Mouse (Mus musculus) lung, embryonic 14.5 days (tissue): ENCODE results near the gene Ttc6. TPM values are rescaled to one million over a fixed set of nuclear protein-coding genes. Genes with fewer than 3 reads are reported as not detected.

Source experiments
- ATAC-seq: fragments of 200-750 bp; cut with Nextera tagmentation; 2 replicates; pipeline ENCODE4 v1.8.0; 2017; ENCODE audit warnings: mild to moderate bottlenecking, moderate TSS enrichment, moderate library complexity; ENCODE audit not compliant: insufficient read depth
- DNase-seq: peaks from one replicate; pipeline ENCODE4 v3.0.0-alpha.2; 2015
- H3K27ac ChIP-seq: fragments of 300-500 bp; sonication (generic); 2 replicates; pipeline ENCODE4 v1.5.1; 2014; ENCODE audit warnings: low read depth, mild to moderate bottlenecking, moderate library complexity
- H3K27me3 ChIP-seq: fragments of 300-500 bp; sonication (generic); 2 replicates; pipeline ENCODE4 v1.6.1; 2014; ENCODE audit warnings: low read length, control low read depth; ENCODE audit not compliant: insufficient read depth
- H3K36me3 ChIP-seq: fragments of 300-500 bp; sonication (generic); 2 replicates; pipeline ENCODE4 v1.6.1; 2014; ENCODE audit warnings: control low read depth; ENCODE audit not compliant: insufficient read depth
- H3K4me1 ChIP-seq: fragments of 300-500 bp; sonication (generic); 2 replicates; pipeline ENCODE4 v1.6.1; 2014; ENCODE audit warnings: antibody characterized with exemption, control low read depth; ENCODE audit not compliant: insufficient read depth
- H3K4me2 ChIP-seq: fragments of 300-500 bp; sonication (generic); 2 replicates; pipeline ENCODE4 v1.6.1; 2014; ENCODE audit warnings: mild to moderate bottlenecking
- H3K4me3 ChIP-seq: fragments of 300-500 bp; sonication (generic); 2 replicates; pipeline ENCODE4 v1.5.1; 2014; ENCODE audit warnings: low read depth, low read length
- H3K9ac ChIP-seq: fragments of 300-500 bp; sonication (generic); 2 replicates; pipeline ENCODE4 v1.6.1; 2014
- H3K9me3 ChIP-seq: fragments of 300-500 bp; sonication (generic); 2 replicates; pipeline ENCODE4 v1.6.1; 2016; ENCODE audit warnings: low read depth, low read length, control low read depth
- CTCF ChIP-seq: IDR thresholded peaks from 2 replicates; pipeline ENCODE4 v1.5.1; 2016; ENCODE audit warnings: antibody characterized with exemption, low read depth
- WGBS: fragments of 180-500 bp; shearing (Covaris S2); extraction: QIAGEN DNeasy Blood & Tissue Kit; methylation state at CpG from one replicate; pipeline ENCODE4 v1.1.7; 2014; 5-methylcytosine and 5-hydroxymethylcytosine counted together
- polyA plus RNA-seq: library from polyadenylated mRNA; unstranded; fragments of >200 nt; fragmentation: Nextera tagmentation; extraction: Ambion mirVana; gene quantifications from 2 replicates; pipeline ENCODE4 v1.2.1, GENCODE M21; 2014

Ttc6 gene
- polyA plus RNA-seq, 1 experiment from 2014 or later = 6.9 TPM

DNA sequence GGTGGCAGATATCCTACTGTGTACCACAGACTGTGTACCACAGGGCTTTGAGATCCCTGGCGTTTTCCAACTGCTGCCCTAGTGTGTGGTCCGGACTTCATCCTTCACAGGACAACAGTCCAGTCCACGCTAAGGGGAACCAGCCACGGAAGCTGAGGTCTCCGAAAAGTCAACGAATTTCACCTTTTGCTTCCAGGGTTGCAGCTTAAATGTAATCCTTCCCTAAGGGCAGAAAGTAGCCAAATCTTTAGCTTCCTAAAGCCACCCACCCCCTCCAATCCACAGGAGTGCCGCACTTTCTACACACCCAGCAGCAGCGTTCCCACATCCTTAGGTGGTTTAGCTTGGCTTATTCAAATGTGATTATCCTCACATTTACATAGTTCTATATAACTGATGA is 13.0 kb upstream of the Ttc6 start:
- ATAC-seq (no peak), DNase-seq (no peak)
- Histone ChIP-seq H3K27me3 (peaks cover 86% of the 10 kb centered on the region), H3K27ac (no peak overlapping the region), H3K9me3 (no peaks in the 10 kb centered on the region), H3K36me3 (no peaks in the 10 kb centered on the region), H3K4me3 (no peak overlapping the region), H3K9ac (no peak overlapping the region), H3K4me1 (peaks cover 4% of the 10 kb centered on the region; the same call in 1 of the 2 replicates), H3K4me2 (peak overlapping the region; percentile 75)
- WGBS = 11% methylated on average over 8 of the region's 8 CpGs
- TF ChIP-seq CTCF = no peak

GRCm38 (mm10) chr12:57552286-57552685 is 11.6 kb upstream of the Ttc6 start:
- Histone ChIP-seq H3K4me1 (peaks cover 4% of the 10 kb centered on the region; the same call in 1 of the 2 replicates), H3K27me3 (peaks cover 72% of the 10 kb centered on the region), H3K36me3 (no peaks in the 10 kb centered on the region), H3K4me2 (no peak overlapping the region), H3K9me3 (no peaks in the 10 kb centered on the region), H3K4me3 (no peak overlapping the region), H3K27ac (no peak overlapping the region), H3K9ac (no peak overlapping the region)
- no peak for ATAC-seq
- 9% methylated on average over 3 of the region's 3 CpGs for WGBS
- no peak for TF ChIP-seq CTCF
- no peak for DNase-seq

GRCm38 (mm10) chr12:57554091-57554490 is 9.8 kb upstream of the Ttc6 start:
- Histone ChIP-seq H3K27me3 (peaks cover 59% of the 10 kb centered on the region), H3K4me1 (peaks cover 4% of the 10 kb centered on the region; the same call in 1 of the 2 replicates), H3K27ac (no peak overlapping the region), H3K36me3 (no peaks in the 10 kb centered on the region), H3K9me3 (no peaks in the 10 kb centered on the region), H3K9ac (no peak overlapping the region), H3K4me3 (no peak overlapping the region), H3K4me2 (no peak overlapping the region)
- no peak for TF ChIP-seq CTCF
- 46% methylated on average over 3 of the region's 3 CpGs for WGBS
- DNase-seq (no peak), ATAC-seq (no peak)

- Histone ChIP-seq H3K36me3 (no peaks in the 10 kb centered on the region), H3K27me3 (peaks cover 19% of the 10 kb centered on the region), H3K9me3 (no peaks in the 10 kb centered on the region), H3K4me2 (no peak overlapping the region; the same call in 1 of the 2 replicates), H3K27ac (no peak overlapping the region), H3K4me1 (no peaks in the 10 kb centered on the region), H3K4me3 (no peak overlapping the region), H3K9ac (no peak overlapping the region)
- no peak for TF ChIP-seq CTCF
- ATAC-seq (no peak), DNase-seq (peak; percentile 12)
- 13% methylated on average over 9 of the region's 9 CpGs for WGBS
Observed at GRCm38 (mm10) chr12:57571773-57572172, 7.9 kb downstream of the Ttc6 start.

DNA sequence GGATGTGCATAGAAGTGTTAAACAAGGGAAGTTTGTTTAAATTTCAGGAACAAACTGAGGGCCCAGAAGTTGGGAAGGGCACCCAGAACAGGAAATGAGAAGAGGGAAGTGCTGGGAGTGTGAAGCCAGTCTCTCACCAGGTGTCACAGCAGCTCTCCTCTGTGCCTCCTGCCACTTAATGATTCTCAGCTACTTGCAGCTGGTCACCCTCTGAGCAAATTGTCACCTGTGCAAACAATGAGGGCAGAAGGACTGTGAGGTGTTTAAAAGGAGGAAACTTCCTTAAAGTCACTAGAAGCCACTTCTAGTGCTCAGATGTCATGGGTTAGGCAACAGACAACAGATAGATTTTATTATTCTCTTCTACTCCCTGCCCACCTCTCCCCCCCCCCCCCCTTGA is 8.5 kb downstream of the Ttc6 start:
- no peak overlapping the region for H3K4me3 ChIP-seq
- H3K9me3 ChIP-seq = no peaks in the 10 kb centered on the region
- H3K27me3 ChIP-seq = peaks cover 19% of the 10 kb centered on the region
- no peak overlapping the region for H3K4me2 ChIP-seq
- no peak overlapping the region for H3K27ac ChIP-seq
- H3K36me3 ChIP-seq = no peaks in the 10 kb centered on the region
- TF ChIP-seq CTCF = no peak
- no peaks in the 10 kb centered on the region for H3K4me1 ChIP-seq
- ATAC-seq (no peak), DNase-seq (no peak)
- no peak overlapping the region for H3K9ac ChIP-seq

DNA sequence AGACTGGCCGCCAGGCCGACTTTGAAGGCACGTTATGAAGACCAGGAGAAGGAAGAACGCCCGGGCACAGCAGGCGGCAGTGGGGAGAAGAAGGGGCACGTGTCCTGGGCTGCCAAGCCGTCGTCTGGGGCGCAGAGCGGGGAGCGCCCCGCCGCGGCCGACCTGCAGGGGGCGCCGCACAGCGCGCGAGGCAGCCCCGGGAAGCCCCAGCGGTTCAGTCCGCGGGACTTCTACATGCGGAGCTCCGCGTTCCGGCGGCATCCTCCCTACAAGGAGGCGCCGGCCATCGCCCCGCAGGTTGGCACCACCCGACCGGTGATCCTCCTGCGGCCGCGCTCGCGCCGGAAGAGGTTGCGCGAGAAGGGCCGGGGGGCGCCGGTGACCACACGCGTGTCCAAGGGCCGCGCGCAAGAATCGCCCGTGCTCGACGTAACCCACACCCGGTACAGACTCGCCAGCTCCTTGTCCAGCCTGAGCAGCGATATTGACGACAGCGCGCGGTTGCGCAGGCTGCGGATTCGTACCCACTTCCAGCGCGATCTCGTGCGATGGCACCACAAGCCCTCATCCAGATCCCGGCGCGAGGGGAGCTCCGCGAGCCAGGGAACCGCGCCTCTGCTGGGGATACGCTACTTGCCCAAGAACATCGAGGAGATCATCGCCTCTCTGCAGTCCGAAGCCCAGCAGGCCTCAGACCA is 12.2 kb downstream of the Ttc6 start:
- Histone ChIP-seq H3K4me1 (no peaks in the 10 kb centered on the region), H3K36me3 (no peaks in the 10 kb centered on the region), H3K4me2 (peak overlapping the region; percentile 82), H3K9me3 (no peaks in the 10 kb centered on the region), H3K27ac (no peak overlapping the region), H3K4me3 (peak overlapping the region; percentile 44), H3K9ac (peak overlapping the region; percentile 48), H3K27me3 (peaks cover 19% of the 10 kb centered on the region)
- no peak for TF ChIP-seq CTCF
- 2% methylated on average over 77 of the region's 81 CpGs for WGBS
- DNase-seq = peak; percentile 75
- ATAC-seq = peak; percentile 94

DNA sequence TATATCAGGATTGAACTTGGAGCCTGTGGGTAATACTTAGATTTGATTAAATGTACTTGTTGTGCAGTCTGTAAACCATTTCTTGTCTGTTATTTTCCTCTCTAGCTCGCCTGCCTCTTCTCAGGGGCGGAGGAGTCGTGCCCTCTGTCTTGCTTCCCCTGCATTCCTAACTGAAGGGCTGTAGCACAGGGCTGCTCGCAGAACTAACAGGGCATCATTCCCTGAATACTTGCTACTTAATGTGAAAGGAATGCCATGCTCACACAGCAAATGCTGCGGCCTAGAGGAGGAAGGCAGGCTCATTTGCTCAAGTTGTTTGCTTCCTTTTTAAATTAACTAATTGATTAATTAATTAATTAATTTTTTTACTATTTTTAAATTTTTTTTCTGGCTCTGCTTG is 43.7 kb downstream of the Ttc6 start:
- no peak overlapping the region for H3K9ac ChIP-seq
- H3K4me1 ChIP-seq = no peaks in the 10 kb centered on the region
- H3K9me3 ChIP-seq = no peaks in the 10 kb centered on the region
- no peak overlapping the region for H3K4me3 ChIP-seq
- TF ChIP-seq CTCF = no peak
- H3K36me3 ChIP-seq = no peaks in the 10 kb centered on the region
- 37% methylated on average over 5 of the region's 5 CpGs for WGBS
- DNase-seq (peak; percentile 52), ATAC-seq (peak; percentile 93)
- H3K4me2 ChIP-seq = no peak overlapping the region
- no peak overlapping the region for H3K27ac ChIP-seq
- no peaks in the 10 kb centered on the region for H3K27me3 ChIP-seq
